Mouse (Mus musculus): ENCODE results near the gene Arl2bp.

Arl2bp gene

DNA sequence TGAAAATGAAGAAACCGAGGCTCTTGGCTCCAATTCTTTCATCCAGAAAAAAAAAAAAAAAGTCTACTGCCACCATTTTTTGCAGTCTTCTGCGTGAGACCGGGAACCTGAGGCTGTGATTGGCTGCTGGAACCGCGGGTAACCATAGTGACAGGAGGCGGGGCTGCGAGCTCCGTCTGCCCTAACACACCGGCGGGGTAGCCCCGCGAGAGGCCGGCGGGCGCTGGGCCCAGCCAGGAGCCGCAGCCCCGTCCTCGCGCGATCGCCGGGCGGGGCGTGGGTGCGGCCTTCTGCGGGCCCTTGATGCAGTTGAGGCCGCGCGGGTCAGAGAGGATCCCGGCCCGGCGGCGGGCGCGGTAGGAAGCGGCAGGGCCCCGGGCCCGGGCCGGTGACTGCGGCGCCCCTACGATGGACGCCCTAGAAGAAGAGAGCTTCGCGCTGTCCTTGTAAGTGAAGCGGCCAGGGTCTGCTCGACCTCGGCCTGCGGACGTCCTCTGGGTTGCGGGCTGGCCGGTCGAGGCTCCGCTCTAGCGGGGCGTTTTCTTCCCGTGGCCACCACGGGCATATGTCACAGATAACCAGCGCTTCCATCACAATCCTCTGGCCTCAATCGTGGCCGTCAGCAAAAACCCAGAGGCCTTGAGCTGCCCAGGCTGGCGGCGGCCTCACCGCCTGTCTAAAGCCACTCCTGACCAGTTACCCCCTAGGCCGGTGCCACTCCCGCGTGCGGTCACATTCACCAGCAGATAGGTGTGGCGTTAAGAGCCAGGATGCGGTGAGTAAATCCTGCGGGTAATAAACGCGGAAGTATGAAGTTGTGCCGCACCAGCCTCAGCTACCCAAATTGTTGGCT is at the start of gene Arl2bp:
Gene Arl2bp (plus strand): TSS at position 145 of the 853 bp plus-strand sequence.
- peak; percentile 94 for DNase-seq

DNA sequence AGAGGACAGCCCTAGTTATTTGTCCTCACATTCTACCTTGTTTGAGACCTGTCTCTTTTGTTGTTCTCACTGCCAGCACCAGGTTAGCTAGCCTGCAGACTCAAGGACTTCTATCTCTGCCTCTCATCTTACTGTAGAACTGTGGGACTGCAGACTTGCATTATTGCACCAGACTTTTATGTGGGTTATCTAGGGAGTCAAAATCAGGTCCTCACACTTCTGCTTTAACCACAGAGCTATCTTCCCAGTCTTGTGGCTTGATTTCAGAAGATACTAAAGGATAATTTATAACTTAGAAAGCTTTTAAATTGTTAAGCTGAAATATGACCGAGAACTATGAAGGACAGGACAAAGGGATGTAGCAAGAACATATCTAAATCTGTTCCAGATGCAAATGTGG is 41.5 kb upstream of the Arl2bp start:
- DNase-seq: no peak

DNA sequence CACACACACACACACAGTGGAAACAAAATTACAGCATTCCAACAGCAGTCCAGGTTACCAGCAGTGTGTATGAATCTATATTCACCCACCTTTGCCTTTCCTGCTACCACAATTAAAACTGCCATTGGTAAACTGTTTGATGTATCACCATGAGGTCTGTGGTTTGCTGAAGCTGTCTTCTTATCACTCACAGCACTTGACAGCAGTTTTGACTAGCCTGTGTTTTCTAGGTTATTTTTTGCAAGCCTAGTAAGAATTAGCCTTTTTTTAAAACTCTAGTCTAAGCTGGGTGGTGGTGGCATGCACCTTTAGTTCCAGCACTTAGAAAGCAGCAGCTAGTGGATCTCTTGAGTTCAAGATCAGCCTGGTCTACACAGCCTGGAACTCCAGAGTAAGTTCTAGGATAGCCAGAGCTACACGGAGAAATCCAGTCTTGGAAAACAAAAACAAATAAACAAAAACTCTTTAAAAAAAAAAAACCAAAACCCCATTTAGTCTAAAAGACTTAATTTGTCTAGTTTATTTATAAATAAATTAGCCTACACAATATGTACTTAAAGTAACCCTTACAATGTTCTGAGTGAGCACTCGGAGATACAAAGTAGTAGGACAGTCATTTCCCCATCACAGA is 32.7 kb upstream of the Arl2bp start:
- DNase-seq: no peak

GRCm38 (mm10) chr8:94634211-94634610 is 32.2 kb upstream of the Arl2bp start:
- DNase-seq: peak; percentile 65

- DNase-seq: no peak
Observed at GRCm38 (mm10) chr8:94641183-94641582, 25.2 kb upstream of the Arl2bp start.

GRCm38 (mm10) chr8:94641938-94642337 is 24.5 kb upstream of the Arl2bp start:
- no peak for DNase-seq

- no peak for DNase-seq
Observed at GRCm38 (mm10) chr8:94645202-94645601, 21.2 kb upstream of the Arl2bp start.

- no peak for DNase-seq
Observed at GRCm38 (mm10) chr8:94646165-94646564, 20.2 kb upstream of the Arl2bp start.

DNA sequence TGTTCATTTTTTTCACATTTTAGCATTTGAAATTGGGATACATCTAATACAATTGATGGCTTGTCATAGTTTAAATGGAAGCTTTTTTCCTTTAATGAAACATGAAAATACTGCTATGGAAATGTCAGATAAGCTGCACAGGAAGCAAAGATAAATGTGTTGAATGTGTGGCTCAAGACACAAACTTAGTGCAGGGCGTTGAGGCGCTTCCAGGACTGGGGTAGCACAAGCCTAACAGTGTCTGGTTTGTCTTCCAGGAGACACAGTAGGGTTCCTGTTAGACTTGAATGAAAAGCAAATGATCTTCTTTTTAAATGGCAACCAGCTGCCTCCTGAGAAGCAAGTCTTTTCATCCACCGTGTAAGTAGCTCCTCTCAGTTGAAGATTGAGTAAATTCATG is 16.9 kb upstream of the Arl2bp start:
- DNase-seq: no peak

GRCm38 (mm10) chr8:94652951-94653350 is 13.4 kb upstream of the Arl2bp start:
- DNase-seq: no peak

- DNase-seq: no peak
Observed at GRCm38 (mm10) chr8:94654994-94655393, 11.4 kb upstream of the Arl2bp start.

GRCm38 (mm10) chr8:94658031-94658430 is 8.4 kb upstream of the Arl2bp start:
- no peak for DNase-seq

GRCm38 (mm10) chr8:94660418-94660817 is 6.0 kb upstream of the Arl2bp start:
- DNase-seq: no peak

GRCm38 (mm10) chr8:94664722-94665121 is 1.7 kb upstream of the Arl2bp start:
- no peak for DNase-seq

DNA sequence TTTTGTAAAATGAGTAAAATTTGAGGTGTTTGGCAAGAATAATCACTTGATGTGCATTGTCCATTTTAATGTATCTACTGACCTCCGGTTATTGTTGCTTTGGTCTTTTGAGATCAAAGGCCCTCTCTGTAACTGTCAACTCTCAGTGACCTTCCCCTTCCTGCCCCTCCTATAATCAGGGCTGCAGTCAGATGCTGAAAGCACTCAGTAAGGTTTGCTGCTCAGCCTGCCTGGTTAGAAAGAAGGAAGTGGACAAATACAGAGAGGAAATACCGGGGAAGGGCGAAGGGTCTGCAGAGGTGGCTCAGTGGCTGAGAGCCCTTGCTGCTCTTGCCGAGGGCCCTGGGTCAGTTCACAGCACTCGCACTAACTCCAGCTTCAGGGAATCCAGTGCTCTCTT is 8.0 kb downstream of the Arl2bp start:
- no peak for DNase-seq

DNA sequence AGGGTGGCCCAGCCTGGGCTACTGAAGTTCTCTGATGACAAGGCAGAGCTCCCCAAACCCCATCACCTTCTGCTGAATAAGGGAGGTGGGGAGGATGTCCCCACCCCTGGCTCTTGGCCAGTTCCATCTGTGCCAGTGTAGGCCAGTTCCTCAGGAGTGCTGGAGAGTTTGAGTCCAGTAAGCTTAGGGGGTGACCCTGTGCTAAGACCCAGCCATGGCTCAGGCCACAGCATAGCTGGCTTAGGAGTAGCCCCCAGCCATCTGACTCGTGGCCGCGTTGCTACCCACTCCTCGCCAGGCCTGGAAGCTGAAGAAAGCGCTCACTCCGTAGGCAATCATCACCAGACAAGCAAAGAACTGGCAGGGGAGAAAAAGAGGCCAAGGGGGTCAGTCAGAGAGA is 9.5 kb downstream of the Arl2bp start:
- DNase-seq: no peak

- DNase-seq: no peak
Observed at GRCm38 (mm10) chr8:94678582-94678981, 12.2 kb downstream of the Arl2bp start.

GRCm38 (mm10) chr8:94680414-94680813 is 14.0 kb downstream of the Arl2bp start:
- no peak for DNase-seq

GRCm38 (mm10) chr8:94682732-94683524 is 16.5 kb downstream of the Arl2bp start:
- no peak for DNase-seq

- no peak for DNase-seq
Observed at GRCm38 (mm10) chr8:94684287-94684686, 17.9 kb downstream of the Arl2bp start.

DNA sequence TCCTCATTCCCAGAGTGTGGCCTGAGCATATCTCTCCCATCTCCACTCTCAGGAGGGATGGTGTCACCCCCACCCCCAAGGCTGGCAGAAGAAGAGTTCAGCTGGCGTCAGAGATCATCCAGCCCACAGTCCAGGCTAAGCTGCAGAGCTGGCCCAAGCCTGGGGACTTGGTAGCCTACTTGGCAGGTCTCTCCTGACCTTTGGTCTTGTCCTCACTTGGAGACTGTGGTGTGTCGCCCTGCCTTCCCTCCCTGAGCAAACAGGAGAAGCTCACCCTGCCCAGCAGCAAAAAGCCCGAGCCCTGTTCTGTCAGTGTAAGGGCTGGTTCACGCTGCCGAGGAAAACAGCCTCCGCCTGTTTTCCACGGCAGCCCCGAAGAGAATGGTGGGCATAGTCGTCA is 19.6 kb downstream of the Arl2bp start:
- no peak for DNase-seq

DNA sequence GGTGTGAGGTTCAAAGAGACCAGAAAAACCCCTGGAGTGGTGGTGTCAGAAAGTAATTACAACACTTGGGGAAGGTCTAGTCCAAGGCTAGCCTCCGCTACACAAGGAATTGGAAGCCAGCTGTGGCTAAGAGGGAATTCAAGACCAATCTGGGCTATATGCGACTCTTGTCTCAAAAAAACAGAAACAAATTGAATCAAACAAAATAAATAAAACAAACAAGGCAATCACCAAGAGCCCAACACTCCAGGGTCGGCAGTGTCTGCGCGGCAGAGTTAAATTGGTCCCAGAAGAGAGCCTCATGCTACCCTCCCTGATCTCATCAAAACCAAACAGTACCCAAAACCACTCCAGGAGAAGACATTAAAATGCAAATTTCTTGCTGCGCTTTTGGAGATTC is 28.3 kb downstream of the Arl2bp start:
- no peak for DNase-seq

DNA sequence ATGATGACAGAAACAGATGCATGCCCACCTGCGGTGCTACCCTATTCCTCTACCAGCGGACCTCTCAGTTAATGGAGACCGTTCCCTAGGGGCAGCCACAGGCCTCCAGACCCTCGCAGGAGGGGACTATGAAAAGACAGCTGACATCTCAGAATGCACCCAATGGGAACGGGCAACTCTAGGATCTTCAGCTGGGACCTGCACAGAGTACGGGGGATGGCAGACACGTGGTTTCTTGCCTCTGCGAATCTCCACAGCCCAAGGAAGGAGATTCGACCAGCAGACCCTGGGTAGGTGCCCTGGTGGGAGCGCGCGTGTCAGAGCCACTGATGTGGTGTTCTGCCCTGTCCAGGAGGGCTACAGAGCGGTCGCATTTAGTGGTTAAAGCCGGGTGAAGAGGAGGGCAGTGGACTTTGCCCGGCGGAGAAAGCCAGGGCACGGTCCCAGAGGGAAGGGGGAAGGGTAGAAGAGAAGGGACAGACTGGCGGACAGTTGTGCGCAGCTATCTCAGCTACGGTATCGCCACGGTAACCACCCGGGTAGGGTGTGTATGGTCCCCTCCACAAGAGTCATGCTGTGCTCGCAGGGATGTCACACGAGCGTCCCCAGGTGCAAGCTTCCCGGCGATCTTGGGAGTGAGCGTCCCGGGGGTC is 29.1 kb downstream of the Arl2bp start:
- DNase-seq: no peak
